Mouse (Mus musculus): ENCODE measurements at regions not wholly inside any gene's neighbourhood (a gene's known extent, or its start where the extent isn't known, plus 50 kb on each side); places are given as distances from the start of the nearest gene placed in this dataset.

- intact Hi-C loops (cut with DNase I) = no loop called here
- no peak for DNase-seq (ENCODE audit: extremely low spot score in 1 of 2, low spot score in 2 of 2)
These were observed 220.1 kb downstream of the Elavl2 start for GRCm38 (mm10) chr4:91180241-91181096.

- intact Hi-C loops (cut with DNase I) = no loop called here
- no peak for DNase-seq (ENCODE audit: extremely low spot score in 1 of 2, low spot score in 2 of 2)
These were observed 236.1 kb downstream of the Elavl2 start for GRCm38 (mm10) chr4:91164280-91165121.

GRCm38 (mm10) chr4:91157047-91157446, 243.5 kb downstream of the Elavl2 start:
- peak in 1 of 2 experiments; percentile 20 for DNase-seq (ENCODE audit: extremely low spot score in 1 of 2, low spot score in 2 of 2)
- intact Hi-C loops (cut with DNase I) = no loop called here

- DNase-seq (ENCODE audit: extremely low spot score in 1 of 2, low spot score in 2 of 2) = no peak
- intact Hi-C loops (cut with DNase I) = no loop called here
These were observed 255.9 kb downstream of the Elavl2 start for GRCm38 (mm10) chr4:91144666-91145065.

GRCm38 (mm10) chr4:91143906-91144305, 256.7 kb downstream of the Elavl2 start:
- DNase-seq (ENCODE audit: extremely low spot score in 1 of 2, low spot score in 2 of 2) = no peak
- intact Hi-C loops (cut with DNase I) = no loop called here

- DNase-seq (ENCODE audit: extremely low spot score in 1 of 2, low spot score in 2 of 2) = no peak
- intact Hi-C loops (cut with DNase I) = no loop called here
These were observed 265.3 kb downstream of the Elavl2 start for GRCm38 (mm10) chr4:91135327-91135726.

GRCm38 (mm10) chr4:91132266-91132665, 268.3 kb downstream of the Elavl2 start:
- intact Hi-C loops (cut with DNase I) = no loop called here
- DNase-seq (ENCODE audit: extremely low spot score in 1 of 2, low spot score in 2 of 2) = no peak

- no peak for DNase-seq (ENCODE audit: extremely low spot score in 1 of 2, low spot score in 2 of 2)
- intact Hi-C loops (cut with DNase I) = no loop called here
These were observed 280.3 kb downstream of the Elavl2 start for GRCm38 (mm10) chr4:91120277-91120676.

- DNase-seq (ENCODE audit: extremely low spot score in 1 of 2, low spot score in 2 of 2) = no peak
- intact Hi-C loops (cut with DNase I) = no loop called here
These were observed 283.6 kb downstream of the Elavl2 start for GRCm38 (mm10) chr4:91116807-91117609.

- DNase-seq (ENCODE audit: extremely low spot score in 1 of 2, low spot score in 2 of 2) = no peak
- intact Hi-C loops (cut with DNase I) = no loop called here
These were observed 288.6 kb downstream of the Elavl2 start for GRCm38 (mm10) chr4:91111684-91112681.

- intact Hi-C loops (cut with DNase I) = loop anchor here (10.0 kb wide), 2 partner anchors 109 to 279 kb away; no protein-coding TSS in a partner anchor
- no peak for DNase-seq (ENCODE audit: extremely low spot score in 1 of 2, low spot score in 2 of 2)
These were observed 304.5 kb downstream of the Elavl2 start for GRCm38 (mm10) chr4:91096086-91096485.

GRCm38 (mm10) chr4:91094382-91094781, 306.2 kb downstream of the Elavl2 start:
- intact Hi-C loops (cut with DNase I) = loop anchor here (10.0 kb wide), 2 partner anchors 110 to 280 kb away; no protein-coding TSS in a partner anchor
- no peak for DNase-seq (ENCODE audit: extremely low spot score in 1 of 2, low spot score in 2 of 2)

GRCm38 (mm10) chr4:91093885-91094284, 306.7 kb downstream of the Elavl2 start:
- intact Hi-C loops (cut with DNase I) = loop anchor here (10.0 kb wide), 2 partner anchors 111 to 281 kb away; no protein-coding TSS in a partner anchor
- DNase-seq (ENCODE audit: extremely low spot score in 1 of 2, low spot score in 2 of 2) = no peak

GRCm38 (mm10) chr4:91092323-91092722, 308.3 kb downstream of the Elavl2 start:
- intact Hi-C loops (cut with DNase I) = loop anchor here (10.0 kb wide), 2 partner anchors 112 to 282 kb away; no protein-coding TSS in a partner anchor
- DNase-seq (ENCODE audit: extremely low spot score in 1 of 2, low spot score in 2 of 2) = no peak

- intact Hi-C loops (cut with DNase I) = loop anchor here (10.0 kb wide), 2 partner anchors 113 to 283 kb away; no protein-coding TSS in a partner anchor
- DNase-seq (ENCODE audit: extremely low spot score in 1 of 2, low spot score in 2 of 2) = no peak
These were observed 308.7 kb downstream of the Elavl2 start for GRCm38 (mm10) chr4:91091910-91092309.

GRCm38 (mm10) chr4:91083950-91084349, 316.6 kb downstream of the Elavl2 start:
- DNase-seq (ENCODE audit: extremely low spot score in 1 of 2, low spot score in 2 of 2) = no peak
- intact Hi-C loops (cut with DNase I) = no loop called here

GRCm38 (mm10) chr4:91081447-91081846, 319.1 kb downstream of the Elavl2 start:
- no peak for DNase-seq (ENCODE audit: extremely low spot score in 1 of 2, low spot score in 2 of 2)
- intact Hi-C loops (cut with DNase I) = no loop called here

Data from left cerebral cortex, postnatal 10 days (tissue).